Mouse (Mus musculus) liver, postnatal 0 days (tissue): Measurements from ENCODE around the gene Ccdc6.

Experiments used
- CTCF ChIP-seq: sonication (generic); IDR thresholded peaks from 2 replicates; pipeline ENCODE4 v1.5.1; 2016; ENCODE audit warnings: antibody characterized with exemption, low read depth
- EP300 ChIP-seq: IDR thresholded peaks from 2 replicates; pipeline ENCODE4 v1.6.1; 2016; ENCODE audit warnings: antibody characterized with exemption, low read depth, mild to moderate bottlenecking

DNA sequence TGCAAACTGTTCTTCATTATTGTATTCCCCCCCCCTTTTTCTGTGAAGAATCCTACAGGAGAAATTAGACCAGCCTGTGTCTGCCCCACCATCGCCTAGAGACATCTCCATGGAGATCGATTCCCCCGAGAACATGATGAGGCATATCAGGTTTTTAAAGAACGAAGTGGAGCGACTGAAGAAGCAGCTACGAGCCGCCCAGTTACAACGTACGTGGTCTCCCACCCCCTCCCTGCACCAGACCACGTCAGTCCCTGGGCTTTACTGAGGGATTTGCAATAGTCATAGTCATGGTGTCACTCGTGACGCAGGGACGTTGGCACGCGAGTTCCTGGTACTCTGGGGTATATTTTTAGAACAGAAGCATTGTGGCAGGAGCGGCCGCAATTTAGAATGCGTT is 72.1 kb downstream of the Ccdc6 start:
- TF ChIP-seq CTCF (no peak), EP300 (no peak)
